Mouse (Mus musculus) intestine, embryonic 14.5 days (tissue): ENCODE measurements at regions not wholly inside any gene's neighbourhood (a gene's known extent, or its start where the extent isn't known, plus 50 kb on each side); places are given as distances from the start of the nearest gene placed in this dataset.
A peak's percentile ranks its signal among the peaks of the same experiment; 100 is the strongest.

Source experiments
- ATAC-seq: fragments of 200-750 bp; cut with Nextera tagmentation; replicated peaks from 2 replicates; pipeline ENCODE4 v1.8.0; 2017; ENCODE audit warnings: low read depth, moderate number of reproducible peaks, moderate TSS enrichment, moderate library complexity; ENCODE audit not compliant: low FRiP score, low TSS enrichment
- DNase-seq: peaks from one replicate; pipeline ENCODE4 v3.0.0-alpha.2; 2018; ENCODE audit warnings: low spot score
- H3K27ac ChIP-seq: fragments of 300-500 bp; sonication (generic); 2 replicates; pipeline ENCODE4 v1.5.1; 2014; ENCODE audit warnings: low read depth, mild to moderate bottlenecking, control low read depth
- H3K27me3 ChIP-seq: fragments of 300-500 bp; sonication (generic); replicated peaks from 2 replicates; pipeline ENCODE4 v1.6.1; 2014; ENCODE audit warnings: low read length, control low read depth; ENCODE audit not compliant: control insufficient read depth, insufficient read depth
- H3K36me3 ChIP-seq: fragments of 300-500 bp; sonication (generic); 2 replicates; pipeline ENCODE4 v1.6.1; 2014; ENCODE audit warnings: low read length, control low read depth; ENCODE audit not compliant: control insufficient read depth, insufficient read depth
- H3K4me1 ChIP-seq: fragments of 300-500 bp; sonication (generic); replicated peaks from 2 replicates; pipeline ENCODE4 v1.6.1; 2014; ENCODE audit warnings: low read length, control low read depth, mixed read lengths; ENCODE audit not compliant: control insufficient read depth, insufficient read depth
- H3K4me2 ChIP-seq: fragments of 300-500 bp; sonication (generic); 2 replicates; pipeline ENCODE4 v1.6.1; 2014; ENCODE audit warnings: low read length
- H3K4me3 ChIP-seq: fragments of 300-500 bp; sonication (generic); 2 replicates; pipeline ENCODE4 v1.5.1; 2014; ENCODE audit warnings: low read depth, low read length, control low read depth, mixed read lengths
- H3K9ac ChIP-seq: fragments of 300-500 bp; sonication (generic); 2 replicates; pipeline ENCODE4 v1.6.1; 2014; ENCODE audit warnings: mild to moderate bottlenecking, low read length
- H3K9me3 ChIP-seq: fragments of 300-500 bp; sonication (generic); 2 replicates; pipeline ENCODE4 v1.6.1; 2016; ENCODE audit warnings: low read length, control low read depth; ENCODE audit not compliant: control insufficient read depth
- WGBS: fragments of 180-500 bp; shearing (Covaris S2); extraction: QIAGEN DNeasy Blood & Tissue Kit; methylation state at CpG from one replicate; pipeline ENCODE4 v1.1.7; 2014; 5-methylcytosine and 5-hydroxymethylcytosine counted together

- 24% methylated on average over 8 of the region's 8 CpGs for WGBS
- H3K9me3 ChIP-seq, result no peaks in the 10 kb centered on the region
- no peaks in the 10 kb centered on the region for H3K27me3 ChIP-seq
- DNase-seq (no peak), ATAC-seq (no peak)
- no peak overlapping the region for H3K4me2 ChIP-seq
- H3K4me3 ChIP-seq, result no peak overlapping the region
- no peaks in the 10 kb centered on the region for H3K36me3 ChIP-seq
- no peak overlapping the region for H3K27ac ChIP-seq
- no peak overlapping the region for H3K9ac ChIP-seq
- peaks cover 13% of the 10 kb centered on the region for H3K4me1 ChIP-seq
These were observed 96.5 kb upstream of the Basp1 start for GRCm38 (mm10) chr15:25510060-25510492.

GRCm38 (mm10) chr15:25518025-25518928 lies 104.0 kb upstream of the Myo10 start:
- Histone ChIP-seq H3K36me3 (no peaks in the 10 kb centered on the region), H3K27me3 (no peaks in the 10 kb centered on the region), H3K9me3 (0 out of 2 replicates have a peak, but pooled peaks cover 5% of the 10 kb centered on the region), H3K4me1 (no peaks in the 10 kb centered on the region), H3K9ac (no peak overlapping the region), H3K27ac (no peak overlapping the region), H3K4me3 (no peak overlapping the region), H3K4me2 (no peak overlapping the region)
- 65% methylated on average over 15 of the region's 15 CpGs for WGBS
- DNase-seq (no peak), ATAC-seq (no peak; the same call in 1 of the 2 replicates)

GRCm38 (mm10) chr15:25524189-25524588 lies 98.1 kb upstream of the Myo10 start:
- Histone ChIP-seq H3K27me3 (no peaks in the 10 kb centered on the region), H3K27ac (no peak overlapping the region), H3K9me3 (0 out of 2 replicates have a peak, but pooled peaks cover 5% of the 10 kb centered on the region), H3K4me3 (no peak overlapping the region), H3K9ac (no peak overlapping the region), H3K4me2 (no peak overlapping the region), H3K36me3 (no peaks in the 10 kb centered on the region), H3K4me1 (no peaks in the 10 kb centered on the region)
- WGBS, result 83% methylated on average over 4 of the region's 4 CpGs
- no peak for DNase-seq
- no peak for ATAC-seq

DNA sequence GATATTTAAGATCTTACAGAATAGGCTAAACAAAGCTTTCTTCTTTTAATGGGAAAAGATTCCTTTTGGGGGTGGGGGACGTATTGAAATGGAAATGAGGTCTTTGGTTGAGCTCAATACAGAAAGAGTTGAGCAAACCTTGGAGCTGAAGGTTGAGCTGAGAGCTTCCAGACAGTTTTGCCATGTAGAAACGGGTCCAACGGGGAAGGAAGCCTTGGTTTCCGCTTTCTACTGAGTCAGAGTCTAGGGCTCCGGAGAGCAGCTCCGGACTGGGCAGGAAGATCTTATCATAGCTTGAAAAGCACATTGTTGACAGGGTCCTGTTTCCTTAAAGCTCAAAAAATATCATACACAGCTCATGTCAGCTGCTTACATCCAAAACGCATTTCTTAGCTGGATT lies 97.0 kb upstream of the Myo10 start:
- no peak for ATAC-seq
- Histone ChIP-seq H3K4me2 (no peak overlapping the region), H3K4me1 (no peaks in the 10 kb centered on the region), H3K27me3 (no peaks in the 10 kb centered on the region), H3K9ac (no peak overlapping the region), H3K4me3 (no peak overlapping the region), H3K27ac (no peak overlapping the region), H3K9me3 (no peaks in the 10 kb centered on the region), H3K36me3 (no peaks in the 10 kb centered on the region)
- DNase-seq, result no peak
- WGBS, result 77% methylated on average over 7 of the region's 7 CpGs

GRCm38 (mm10) chr15:25536451-25537334 lies 85.6 kb upstream of the Myo10 start:
- Histone ChIP-seq H3K27me3 (no peaks in the 10 kb centered on the region), H3K9ac (no peak overlapping the region), H3K36me3 (no peaks in the 10 kb centered on the region), H3K9me3 (no peaks in the 10 kb centered on the region), H3K4me3 (no peak overlapping the region), H3K4me2 (no peak overlapping the region), H3K4me1 (no peaks in the 10 kb centered on the region; the same call in 1 of the 2 replicates), H3K27ac (no peak overlapping the region)
- WGBS, result 72% methylated on average over 22 of the region's 22 CpGs
- DNase-seq, result no peak
- 0 out of 2 replicates have a peak, but pooled peaks have one; percentile 36 for ATAC-seq

- H3K4me3 ChIP-seq, result no peak overlapping the region
- H3K4me2 ChIP-seq, result no peak overlapping the region
- no peak overlapping the region for H3K27ac ChIP-seq
- H3K4me1 ChIP-seq, result no peaks in the 10 kb centered on the region; the same call in 1 of the 2 replicates
- no peaks in the 10 kb centered on the region for H3K9me3 ChIP-seq
- H3K36me3 ChIP-seq, result no peaks in the 10 kb centered on the region
- ATAC-seq, result no peak
- WGBS, result 60% methylated on average over 20 of the region's 20 CpGs
- no peak overlapping the region for H3K9ac ChIP-seq
- no peak for DNase-seq
- H3K27me3 ChIP-seq, result no peaks in the 10 kb centered on the region
These were observed 82.8 kb upstream of the Myo10 start for GRCm38 (mm10) chr15:25539344-25540176.

DNA sequence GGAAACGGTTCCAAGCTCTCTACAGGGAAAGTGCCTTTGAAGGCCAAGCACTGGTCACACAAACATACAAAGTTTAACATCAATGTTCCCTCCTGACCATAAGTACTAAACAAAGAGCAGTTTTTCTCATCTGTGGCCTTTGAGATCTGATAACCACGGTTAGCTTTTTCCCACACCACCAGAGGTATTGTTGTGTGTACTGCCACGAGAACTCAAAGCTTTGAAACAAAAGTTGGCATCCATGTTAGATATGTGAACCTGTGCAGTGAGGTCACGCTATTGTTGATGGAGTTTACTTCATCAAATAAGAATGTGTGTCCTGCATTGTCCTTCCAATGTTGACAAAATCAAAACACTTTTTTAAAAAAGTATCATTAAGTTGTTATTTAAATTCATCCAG lies 79.9 kb upstream of the Myo10 start:
- no peak for DNase-seq
- WGBS, result 84% methylated on average over 4 of the region's 4 CpGs
- Histone ChIP-seq H3K9ac (no peak overlapping the region), H3K4me2 (no peak overlapping the region), H3K27ac (no peak overlapping the region), H3K36me3 (no peaks in the 10 kb centered on the region), H3K27me3 (no peaks in the 10 kb centered on the region), H3K4me3 (no peak overlapping the region), H3K9me3 (no peaks in the 10 kb centered on the region), H3K4me1 (no peaks in the 10 kb centered on the region; the same call in 1 of the 2 replicates)
- ATAC-seq, result no peak

DNA sequence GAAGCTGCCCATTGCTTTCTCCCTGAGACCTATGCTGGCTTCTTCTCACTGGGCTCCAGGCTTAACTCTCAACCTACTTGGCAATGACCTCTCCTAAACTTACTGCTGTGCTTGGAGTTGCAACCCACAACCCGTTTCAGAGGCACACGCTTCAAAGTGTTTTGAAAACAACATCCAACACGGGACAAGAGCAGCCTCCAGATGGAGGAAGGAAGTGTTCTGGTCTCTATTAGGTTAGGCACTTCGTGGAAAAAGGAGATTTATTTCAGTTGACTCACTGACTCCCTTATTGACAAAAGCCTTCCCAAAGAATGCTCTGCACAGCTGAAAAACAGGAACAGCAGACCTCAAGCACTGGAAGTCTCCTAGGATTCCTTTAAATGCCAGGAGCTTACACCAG lies 76.1 kb upstream of the Myo10 start:
- H3K4me2 ChIP-seq, result no peak overlapping the region
- no peaks in the 10 kb centered on the region for H3K36me3 ChIP-seq
- H3K4me3 ChIP-seq, result no peak overlapping the region
- H3K9ac ChIP-seq, result no peak overlapping the region
- H3K4me1 ChIP-seq, result no peaks in the 10 kb centered on the region
- no peaks in the 10 kb centered on the region for H3K27me3 ChIP-seq
- H3K9me3 ChIP-seq, result no peaks in the 10 kb centered on the region
- DNase-seq (no peak), ATAC-seq (no peak)
- H3K27ac ChIP-seq, result no peak overlapping the region
- WGBS, result 21% methylated on average over 4 of the region's 4 CpGs
